Mouse (Mus musculus) urinary bladder, postnatal 4 days (tissue): ENCODE measurements around the gene Irf2.

Source experiments
- DNase-seq, 2 experiments: peaks; one replicate each; pipeline ENCODE4 v3.0.0; 2021 to 2022; ENCODE audit warnings: low spot score in 2 of 2

The Irf2 gene

GRCm38 (mm10) chr8:46843855-46844254 lies 104.3 kb downstream of the Irf2 start:
- no peak for DNase-seq

GRCm38 (mm10) chr8:46844371-46844973 lies 104.9 kb downstream of the Irf2 start:
- DNase-seq, result no peak

- DNase-seq, result no peak
Measured at GRCm38 (mm10) chr8:46844974-46845774, 105.6 kb downstream of the Irf2 start.

GRCm38 (mm10) chr8:46845891-46846290 lies 106.4 kb downstream of the Irf2 start:
- DNase-seq, result no peak

- DNase-seq, result no peak
Measured at GRCm38 (mm10) chr8:46846893-46847292, 107.4 kb downstream of the Irf2 start.

- no peak for DNase-seq
Measured at GRCm38 (mm10) chr8:46848011-46848641, 108.6 kb downstream of the Irf2 start.

- DNase-seq, result no peak
Measured at GRCm38 (mm10) chr8:46848931-46849330, 109.4 kb downstream of the Irf2 start.

GRCm38 (mm10) chr8:46849458-46849857 lies 109.9 kb downstream of the Irf2 start:
- no peak for DNase-seq

- DNase-seq, result no peak
Measured at GRCm38 (mm10) chr8:46850258-46850897, 110.8 kb downstream of the Irf2 start.

GRCm38 (mm10) chr8:46851560-46851959 lies 112.0 kb downstream of the Irf2 start:
- no peak for DNase-seq

- DNase-seq, result no peak
Measured at GRCm38 (mm10) chr8:46852377-46852776, 112.8 kb downstream of the Irf2 start.

GRCm38 (mm10) chr8:46859164-46859846 lies 119.8 kb downstream of the Irf2 start:
- no peak for DNase-seq

- DNase-seq, result no peak
Measured at GRCm38 (mm10) chr8:46859847-46860167, 120.3 kb downstream of the Irf2 start.

- no peak for DNase-seq
Measured at GRCm38 (mm10) chr8:46862508-46862907, 123.0 kb downstream of the Irf2 start.

GRCm38 (mm10) chr8:46865428-46865827 lies 125.9 kb downstream of the Irf2 start:
- no peak for DNase-seq

GRCm38 (mm10) chr8:46867440-46867839 lies 127.9 kb downstream of the Irf2 start:
- no peak for DNase-seq

GRCm38 (mm10) chr8:46868346-46869065 lies 129.0 kb downstream of the Irf2 start:
- DNase-seq, result peak in 1 of 2 experiments; percentile 53

- DNase-seq, result no peak
Measured at GRCm38 (mm10) chr8:46869521-46869925, 130.0 kb downstream of the Irf2 start.

GRCm38 (mm10) chr8:46871086-46871485 lies 131.6 kb downstream of the Irf2 start:
- DNase-seq, result no peak

- no peak for DNase-seq
Measured at GRCm38 (mm10) chr8:46875615-46876293, 136.2 kb downstream of the Irf2 start.

GRCm38 (mm10) chr8:46881348-46881747 lies 141.8 kb downstream of the Irf2 start:
- no peak for DNase-seq
